Mouse (Mus musculus) megakaryocyte, embryonic 14.5 days (primary cell): Measurements from ENCODE around the gene Ankrd34a. TPM values are rescaled to one million over a fixed set of nuclear protein-coding genes. Genes with fewer than 3 reads are reported as not detected.

Source experiments
- H3K27me3 ChIP-seq: replicated peaks from 2 replicates; pipeline ENCODE3; 2012; ENCODE audit warnings: inconsistent platforms
- H3K36me3 ChIP-seq: replicated peaks from 2 replicates; pipeline ENCODE3; 2012; ENCODE audit warnings: low read length, inconsistent platforms, mixed read lengths
- H3K4me1 ChIP-seq: 2 replicates; pipeline ENCODE4 v1.6.1; 2012; ENCODE audit warnings: inconsistent platforms
- H3K4me3 ChIP-seq: replicated peaks from 2 replicates; pipeline ENCODE3; 2012; ENCODE audit warnings: moderate library complexity, mild to moderate bottlenecking, inconsistent platforms
- H3K9me3 ChIP-seq: 2 replicates; pipeline ENCODE4 v1.6.1; 2012; ENCODE audit warnings: inconsistent platforms
- FLI1 ChIP-seq: IDR thresholded peaks from 2 replicates; pipeline ENCODE4 v1.6.1; 2012; ENCODE audit warnings: low read length, inconsistent platforms, mixed read lengths
- GATA1 ChIP-seq: IDR thresholded peaks from 3 replicates; pipeline ENCODE4 v1.6.1; 2012; ENCODE audit warnings: mixed read lengths, low read length, inconsistent platforms, borderline replicate concordance
- polyA plus RNA-seq: library from polyadenylated mRNA; stranded (reverse); fragments of >175 nt; gene quantifications from 2 replicates; pipeline ENCODE4 v1.2.3, GENCODE M21; 2012; ENCODE audit warnings: low replicate concordance; ENCODE audit not compliant: insufficient read depth

The Ankrd34a gene
- polyA plus RNA-seq, 1 experiment: not detected

GRCm38 (mm10) chr3:96594851-96595250, 1.6 kb upstream of the Ankrd34a start:
- Histone ChIP-seq H3K4me3 (no peak overlapping the region), H3K4me1 (peaks cover 62% of the 10 kb centered on the region), H3K36me3 (peaks cover 8% of the 10 kb centered on the region), H3K27me3 (peaks cover 47% of the 10 kb centered on the region), H3K9me3 (peaks cover 4% of the 10 kb centered on the region; the same call in 1 of the 2 replicates)
- TF ChIP-seq FLI1 (no peak), GATA1 (no peak)

- Histone ChIP-seq H3K27me3 (peaks cover 49% of the 10 kb centered on the region), H3K4me1 (peaks cover 70% of the 10 kb centered on the region), H3K9me3 (no peaks in the 10 kb centered on the region), H3K36me3 (peaks cover 1% of the 10 kb centered on the region), H3K4me3 (peak overlapping the region; percentile 46)
- TF ChIP-seq GATA1: no peak
Measured at GRCm38 (mm10) chr3:96595661-96596060, 775 bp upstream of the Ankrd34a start.

DNA sequence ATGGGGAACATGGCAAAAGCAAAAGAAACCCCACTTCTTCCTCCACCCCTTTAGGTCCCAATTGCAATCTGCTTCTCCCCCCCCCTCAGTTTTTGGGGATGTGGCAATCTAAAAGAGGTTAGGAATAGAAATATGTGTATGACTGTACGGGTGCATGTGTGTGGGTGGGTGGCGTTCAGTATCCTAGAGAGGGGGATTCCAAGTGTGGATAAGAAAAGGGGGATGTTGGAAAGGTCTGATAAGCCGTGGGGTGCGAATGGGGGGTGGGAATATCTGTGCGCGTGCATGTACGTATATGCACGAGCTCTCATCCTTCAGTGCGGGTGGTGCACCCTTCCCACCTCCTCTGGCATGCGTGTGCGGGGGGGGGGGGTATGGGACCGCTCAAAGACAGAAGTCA, 419 bp downstream of the Ankrd34a start:
- TF ChIP-seq FLI1 (no peak), GATA1 (no peak)
- Histone ChIP-seq H3K27me3 (peaks cover 54% of the 10 kb centered on the region), H3K36me3 (no peaks in the 10 kb centered on the region), H3K4me3 (peak overlapping the region; percentile 91), H3K4me1 (peaks cover 81% of the 10 kb centered on the region), H3K9me3 (no peaks in the 10 kb centered on the region)

GRCm38 (mm10) chr3:96597435-96597891, 1.0 kb downstream of the Ankrd34a start:
- TF ChIP-seq FLI1 (no peak), GATA1 (no peak)
- peak overlapping the region; percentile 91 for H3K4me3 ChIP-seq
- H3K4me1 ChIP-seq: peaks cover 79% of the 10 kb centered on the region
- H3K36me3 ChIP-seq: no peaks in the 10 kb centered on the region
- H3K27me3 ChIP-seq: peaks cover 59% of the 10 kb centered on the region
- H3K9me3 ChIP-seq: no peaks in the 10 kb centered on the region

GRCm38 (mm10) chr3:96598156-96599068, 2.0 kb downstream of the Ankrd34a start:
- H3K9me3 ChIP-seq: no peaks in the 10 kb centered on the region
- peaks cover 73% of the 10 kb centered on the region for H3K4me1 ChIP-seq
- peak overlapping the region; percentile 91 for H3K4me3 ChIP-seq
- peaks cover 67% of the 10 kb centered on the region for H3K27me3 ChIP-seq
- H3K36me3 ChIP-seq: no peaks in the 10 kb centered on the region
- no peak for TF ChIP-seq FLI1

DNA sequence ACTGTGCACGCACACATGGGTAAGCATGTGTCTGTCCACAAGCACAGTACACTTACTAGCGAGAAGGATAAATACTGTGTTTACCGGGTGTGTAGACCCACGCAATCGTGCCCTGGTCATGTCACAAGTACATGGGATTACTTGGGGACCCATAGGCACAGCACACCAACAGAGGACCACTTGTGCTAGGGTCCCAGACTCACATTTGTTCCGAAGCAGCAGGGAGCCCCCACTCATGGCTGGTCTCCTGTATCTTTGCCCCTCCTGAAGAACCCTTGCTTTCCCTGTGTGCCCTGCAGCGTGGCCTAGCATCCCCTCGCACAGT, 2.6 kb downstream of the Ankrd34a start:
- TF ChIP-seq FLI1: no peak
- H3K27me3 ChIP-seq: peaks cover 71% of the 10 kb centered on the region

GRCm38 (mm10) chr3:96599411-96599810, 3.0 kb downstream of the Ankrd34a start:
- TF ChIP-seq GATA1 (no peak), FLI1 (no peak)
- H3K9me3 ChIP-seq: no peaks in the 10 kb centered on the region
- no peak overlapping the region for H3K4me3 ChIP-seq
- peaks cover 71% of the 10 kb centered on the region for H3K27me3 ChIP-seq
- H3K4me1 ChIP-seq: peaks cover 72% of the 10 kb centered on the region
- H3K36me3 ChIP-seq: no peaks in the 10 kb centered on the region

More for the DNA sequence above, 2.6 kb downstream of the Ankrd34a start:
- no peaks in the 10 kb centered on the region for H3K36me3 ChIP-seq
- peaks cover 72% of the 10 kb centered on the region for H3K4me1 ChIP-seq
- H3K4me3 ChIP-seq: peak overlapping the region; percentile 72
- H3K9me3 ChIP-seq: no peaks in the 10 kb centered on the region

- Histone ChIP-seq H3K4me1 (peaks cover 70% of the 10 kb centered on the region), H3K36me3 (no peaks in the 10 kb centered on the region), H3K4me3 (peak within 1 kb of the TSS; percentile 93), H3K27me3 (peaks cover 69% of the 10 kb centered on the region), H3K9me3 (no peaks in the 10 kb centered on the region)
- no peak for TF ChIP-seq GATA1
- TF ChIP-seq FLI1: no peak
Measured at GRCm38 (mm10) chr3:96600639-96601250, 4.3 kb downstream of the Ankrd34a start, which contains the start of gene Lix1l. Gene Lix1l (plus strand): TSS chr3:96601149.

DNA sequence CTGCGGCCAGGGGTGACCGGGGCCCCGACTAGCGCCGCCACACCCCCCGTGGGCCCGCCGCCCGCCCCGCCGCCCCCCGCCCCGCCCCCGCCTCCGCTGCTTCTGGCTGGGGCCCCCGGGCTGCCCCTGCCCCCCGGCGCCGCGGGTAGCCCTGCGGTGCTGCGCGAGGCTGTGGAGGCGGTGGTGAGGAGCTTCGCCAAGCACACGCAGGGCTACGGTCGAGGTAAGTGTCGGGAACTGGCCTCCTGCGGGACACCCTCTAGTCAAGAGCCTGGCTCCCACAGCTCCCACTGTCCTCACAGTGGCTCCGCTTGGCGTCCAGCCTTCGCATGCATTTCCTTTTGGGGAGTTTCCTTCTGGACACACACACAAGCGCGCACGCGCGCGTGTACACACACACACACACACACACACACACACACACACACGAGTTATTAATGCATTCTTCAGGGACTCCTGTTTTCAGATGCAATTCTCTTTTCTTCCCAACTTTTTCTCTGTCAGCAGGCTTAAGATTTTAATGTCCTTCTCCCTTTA, 4.9 kb downstream of the Ankrd34a start:
- no peak for TF ChIP-seq GATA1
- TF ChIP-seq FLI1: no peak
- Histone ChIP-seq H3K9me3 (no peaks in the 10 kb centered on the region), H3K4me1 (peaks cover 64% of the 10 kb centered on the region), H3K4me3 (peak overlapping the region; percentile 93), H3K36me3 (no peaks in the 10 kb centered on the region), H3K27me3 (peaks cover 63% of the 10 kb centered on the region)

- Histone ChIP-seq H3K4me1 (peaks cover 56% of the 10 kb centered on the region), H3K36me3 (no peaks in the 10 kb centered on the region), H3K9me3 (no peaks in the 10 kb centered on the region), H3K27me3 (peaks cover 55% of the 10 kb centered on the region), H3K4me3 (no peak overlapping the region)
- TF ChIP-seq FLI1: no peak
- TF ChIP-seq GATA1: no peak
Measured at GRCm38 (mm10) chr3:96601941-96602703, 5.7 kb downstream of the Ankrd34a start.
